Mouse (Mus musculus): ENCODE results near the gene Sdr9c7. TPM values are rescaled to one million over a fixed set of nuclear protein-coding genes. Genes with fewer than 3 reads are reported as not detected.

Sdr9c7 gene
- total and polyA plus RNA-seq, 3 experiments, result not detected

GRCm38 (mm10) chr10:127906138-127906537, 7.8 kb downstream of the Sdr9c7 start:
- TF ChIP-seq MYB (IDR thresholded peaks at IDR 0.05; ENCODE audit: low read depth, low read length), result no peak
- TF ChIP-seq MEF2A (IDR thresholded peaks at IDR 0.05; ENCODE audit: extremely low read depth, insufficient replicate concordance, low read depth, low read length, poor library complexity, severe bottlenecking), result no peak
- no peak for TF ChIP-seq MAFK (IDR thresholded peaks at IDR 0.05; ENCODE audit: borderline replicate concordance, low read depth, low read length)
- TF ChIP-seq ELF1 (IDR thresholded peaks at IDR 0.05; ENCODE audit: low read depth, low read length), result no peak
- TF ChIP-seq ZC3H11A (IDR thresholded peaks at IDR 0.05; ENCODE audit: low read depth, low read length), result no peak
- TF ChIP-seq NELFE (IDR thresholded peaks at IDR 0.05; ENCODE audit: low read depth, low read length), result no peak
- no peak for TF ChIP-seq POLR2A (IDR thresholded peaks at IDR 0.05; ENCODE audit: control insufficient read depth in 1 of 2, insufficient read depth in 1 of 2, low read depth in 1 of 2, low read length in 2 of 2, poor library complexity in 1 of 2)
- TF ChIP-seq MXI1 (IDR thresholded peaks at IDR 0.05; ENCODE audit: low read depth, low read length), result no peak
- TF ChIP-seq MYC (IDR thresholded peaks at IDR 0.05; ENCODE audit: low read depth, low read length), result no peak
- TF ChIP-seq BHLHE40 (IDR thresholded peaks at IDR 0.05; ENCODE audit: borderline replicate concordance, low read depth, low read length), result no peak
- TF ChIP-seq POLR2AphosphoS2 (IDR thresholded peaks at IDR 0.05; ENCODE audit: low read length), result no peak
- no peak for TF ChIP-seq RAD21 (IDR thresholded peaks at IDR 0.05; ENCODE audit: low read depth, low read length)
- TF ChIP-seq USF1 (IDR thresholded peaks at IDR 0.05; ENCODE audit: low read depth, low read length), result no peak
- TF ChIP-seq RCOR1 (IDR thresholded peaks at IDR 0.05; ENCODE audit: low read depth, low read length), result no peak
- no peak for TF ChIP-seq MAZ (IDR thresholded peaks at IDR 0.05; ENCODE audit: low read depth, low read length)
- no peak for TF ChIP-seq SMC3 (IDR thresholded peaks at IDR 0.05; ENCODE audit: low read depth, low read length)
- no peak for TF ChIP-seq UBTF (IDR thresholded peaks at IDR 0.05; ENCODE audit: borderline replicate concordance, insufficient read depth, low read depth, low read length)
- TF ChIP-seq E2F4 (IDR thresholded peaks at IDR 0.05; ENCODE audit: borderline replicate concordance, low read depth, low read length), result no peak
- no peak for TF ChIP-seq CHD2 (IDR thresholded peaks at IDR 0.05; ENCODE audit: low read length)
- no peaks in the 10 kb centered on the region for H3K4me1 ChIP-seq (ENCODE audit: control insufficient read depth in 1 of 2, insufficient read depth in 2 of 2, low read length in 2 of 2)
- no peak overlapping the region for H3K9ac ChIP-seq (ENCODE audit: control insufficient read depth, low read depth, low read length, poor library complexity, severe bottlenecking)
- H3K9me3 ChIP-seq (replicated peaks; ENCODE audit: insufficient read depth, low read length), result no peaks in the 10 kb centered on the region
- no peak overlapping the region for H3K27ac ChIP-seq (ENCODE audit: control insufficient read depth, low read depth, low read length)
- no peak for DNase-seq (ENCODE audit: low read depth, low spot score)
- H3K79me2 ChIP-seq (ENCODE audit: control insufficient read depth, insufficient read depth, low read length, poor library complexity), result no peaks in the 10 kb centered on the region
- peaks cover 0 to 9% of the 10 kb centered on the region in 2 experiments; a peak in 3 of 4 replicates for H3K27me3 ChIP-seq (ENCODE audit: control insufficient read depth in 1 of 2, insufficient read depth in 2 of 2, low read length in 2 of 2)
- H3K36me3 ChIP-seq (ENCODE audit: control insufficient read depth in 1 of 2, insufficient read depth in 2 of 2, low read length in 2 of 2), result no peaks in the 10 kb centered on the region
- no peak overlapping the region for H3K4me3 ChIP-seq (ENCODE audit: control insufficient read depth in 1 of 2, insufficient read depth in 1 of 2, low read depth in 2 of 2, low read length in 2 of 2)

GRCm38 (mm10) chr10:127907386-127907951, 9.2 kb downstream of the Sdr9c7 start:
- no peak overlapping the region for H3K9ac ChIP-seq (ENCODE audit: control insufficient read depth, low read depth, low read length, poor library complexity, severe bottlenecking)
- peaks cover 2 to 7% of the 10 kb centered on the region in 2 experiments; a peak in 3 of 4 replicates for H3K27me3 ChIP-seq (ENCODE audit: control insufficient read depth in 1 of 2, insufficient read depth in 2 of 2, low read length in 2 of 2)
- DNase-seq (ENCODE audit: low read depth, low spot score), result no peak
- H3K9me3 ChIP-seq (replicated peaks; ENCODE audit: insufficient read depth, low read length), result no peaks in the 10 kb centered on the region
- no peak for TF ChIP-seq MAFK (IDR thresholded peaks at IDR 0.05; ENCODE audit: borderline replicate concordance, low read depth, low read length)
- TF ChIP-seq SMC3 (IDR thresholded peaks at IDR 0.05; ENCODE audit: low read depth, low read length), result no peak
- no peak for TF ChIP-seq E2F4 (IDR thresholded peaks at IDR 0.05; ENCODE audit: borderline replicate concordance, low read depth, low read length)
- no peak for TF ChIP-seq MYC (IDR thresholded peaks at IDR 0.05; ENCODE audit: low read depth, low read length)
- no peak for TF ChIP-seq ZNF384 (IDR thresholded peaks at IDR 0.05; ENCODE audit: low read depth, low read length)
- no peak for TF ChIP-seq ZC3H11A (IDR thresholded peaks at IDR 0.05; ENCODE audit: low read depth, low read length)
- TF ChIP-seq TBP (IDR thresholded peaks at IDR 0.05; ENCODE audit: low read depth, low read length), result no peak
- TF ChIP-seq MAX (IDR thresholded peaks at IDR 0.05; ENCODE audit: low read length), result no peak
- no peak for TF ChIP-seq MXI1 (IDR thresholded peaks at IDR 0.05; ENCODE audit: low read depth, low read length)
- TF ChIP-seq RAD21 (IDR thresholded peaks at IDR 0.05; ENCODE audit: low read depth, low read length), result no peak
- no peak for TF ChIP-seq ELF1 (IDR thresholded peaks at IDR 0.05; ENCODE audit: low read depth, low read length)
- no peak for TF ChIP-seq CHD2 (IDR thresholded peaks at IDR 0.05; ENCODE audit: low read length)
- no peak for TF ChIP-seq RCOR1 (IDR thresholded peaks at IDR 0.05; ENCODE audit: low read depth, low read length)
- no peak for TF ChIP-seq JUND (IDR thresholded peaks at IDR 0.05; ENCODE audit: low read depth, low read length)
- H3K79me2 ChIP-seq (ENCODE audit: control insufficient read depth, insufficient read depth, low read length, poor library complexity), result no peaks in the 10 kb centered on the region
- no peak overlapping the region for H3K4me3 ChIP-seq (ENCODE audit: control insufficient read depth in 1 of 2, insufficient read depth in 1 of 2, low read depth in 2 of 2, low read length in 2 of 2)
- H3K36me3 ChIP-seq (ENCODE audit: control insufficient read depth in 1 of 2, insufficient read depth in 2 of 2, low read length in 2 of 2), result no peaks in the 10 kb centered on the region
- no peaks in the 10 kb centered on the region for H3K4me1 ChIP-seq (ENCODE audit: control insufficient read depth in 1 of 2, insufficient read depth in 2 of 2, low read length in 2 of 2)
- H3K27ac ChIP-seq (ENCODE audit: control insufficient read depth, low read depth, low read length), result no peak overlapping the region
